Mouse (Mus musculus) embryo, embryonic 9.5 days (tissue): ENCODE measurements around the gene Entpd1.

Experiments used
- DNase-seq: peaks from one replicate; pipeline ENCODE4 v3.0.0-alpha.2; 2017; ENCODE audit errors: extremely low spot score

Gene Entpd1

GRCm38 (mm10) chr19:40628950-40629349 is 16.8 kb downstream of the Entpd1 start:
- DNase-seq: no peak

- DNase-seq: no peak
Measured at GRCm38 (mm10) chr19:40630096-40630495, 17.9 kb downstream of the Entpd1 start.

GRCm38 (mm10) chr19:40630606-40631005 is 18.4 kb downstream of the Entpd1 start:
- no peak for DNase-seq

GRCm38 (mm10) chr19:40632193-40632592 is 20.0 kb downstream of the Entpd1 start:
- no peak for DNase-seq

- DNase-seq: no peak
Measured at GRCm38 (mm10) chr19:40632668-40633067, 20.5 kb downstream of the Entpd1 start.

GRCm38 (mm10) chr19:40633144-40633543 is 21.0 kb downstream of the Entpd1 start:
- no peak for DNase-seq

- DNase-seq: no peak
Measured at GRCm38 (mm10) chr19:40637091-40637490, 24.9 kb downstream of the Entpd1 start.

- DNase-seq: no peak
Measured at GRCm38 (mm10) chr19:40637601-40638000, 25.4 kb downstream of the Entpd1 start.

GRCm38 (mm10) chr19:40638582-40638981 is 26.4 kb downstream of the Entpd1 start:
- DNase-seq: no peak

GRCm38 (mm10) chr19:40639729-40640304 is 27.7 kb downstream of the Entpd1 start:
- no peak for DNase-seq

GRCm38 (mm10) chr19:40640799-40641198 is 28.6 kb downstream of the Entpd1 start:
- no peak for DNase-seq

GRCm38 (mm10) chr19:40643846-40644245 is 31.7 kb downstream of the Entpd1 start:
- DNase-seq: no peak

- no peak for DNase-seq
Measured at GRCm38 (mm10) chr19:40646379-40646778, 34.2 kb downstream of the Entpd1 start.

- no peak for DNase-seq
Measured at GRCm38 (mm10) chr19:40647319-40648158, 35.4 kb downstream of the Entpd1 start.

- no peak for DNase-seq
Measured at GRCm38 (mm10) chr19:40650090-40650489, 37.9 kb downstream of the Entpd1 start.

- DNase-seq: no peak
Measured at GRCm38 (mm10) chr19:40656207-40656606, 44.0 kb downstream of the Entpd1 start.

GRCm38 (mm10) chr19:40658281-40658680 is 46.1 kb downstream of the Entpd1 start:
- DNase-seq: no peak

- DNase-seq: no peak
Measured at GRCm38 (mm10) chr19:40658935-40659334, 46.8 kb downstream of the Entpd1 start.

GRCm38 (mm10) chr19:40659651-40660478 is 47.7 kb downstream of the Entpd1 start:
- DNase-seq: peak; percentile 54

GRCm38 (mm10) chr19:40660510-40660909 is 48.3 kb downstream of the Entpd1 start:
- DNase-seq: no peak

- no peak for DNase-seq
Measured at GRCm38 (mm10) chr19:40661108-40661507, 48.9 kb downstream of the Entpd1 start.

GRCm38 (mm10) chr19:40661874-40662273 is 49.7 kb downstream of the Entpd1 start:
- no peak for DNase-seq
